Mouse (Mus musculus) urinary bladder, postnatal 25 days (tissue): ENCODE results near the gene Ucp3.

ENCODE experiments used
- DNase-seq: peaks from one replicate; pipeline ENCODE4 v3.0.0; 2022; ENCODE audit warnings: low spot score

Ucp3 gene

DNA sequence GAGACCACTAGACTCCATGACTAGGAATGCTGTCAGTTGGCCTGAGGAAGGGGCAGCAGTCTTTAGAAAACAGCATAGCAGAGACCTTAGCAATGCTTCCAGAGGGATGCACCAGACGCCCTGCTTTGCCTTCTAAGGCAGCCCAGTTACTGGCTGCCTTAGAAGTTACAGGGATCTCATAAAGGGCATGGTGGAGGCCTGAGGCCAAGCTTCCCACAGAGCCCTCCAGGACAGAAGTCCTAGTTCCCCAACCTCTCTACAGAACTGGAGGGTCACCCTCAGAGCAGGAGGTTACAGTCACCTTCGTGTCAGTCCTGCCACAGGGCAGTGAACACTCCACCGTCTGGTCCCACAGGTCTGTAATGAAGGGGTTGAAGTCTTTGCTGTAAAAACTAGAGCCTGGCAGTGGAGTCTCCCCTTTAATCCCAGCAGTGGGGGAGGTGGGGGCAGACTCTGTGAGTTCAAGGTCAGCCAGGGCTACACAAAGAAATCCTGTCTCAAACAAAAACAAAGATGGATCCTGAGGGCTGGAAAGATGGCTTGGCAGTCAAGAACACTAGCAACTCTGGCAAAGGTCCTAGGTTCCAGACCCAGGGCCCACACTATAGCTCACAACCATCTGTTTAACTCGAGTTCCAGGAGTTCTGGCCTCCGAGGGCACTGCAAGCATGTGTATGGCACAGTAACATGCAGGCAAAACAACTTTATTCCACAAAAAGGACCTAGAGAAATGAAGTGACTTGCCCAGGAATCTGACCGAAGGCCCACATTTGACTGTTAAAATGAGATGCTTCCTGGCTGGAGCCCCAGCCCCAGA is 28.4 kb downstream of the Ucp3 start:
- no peak for DNase-seq

DNA sequence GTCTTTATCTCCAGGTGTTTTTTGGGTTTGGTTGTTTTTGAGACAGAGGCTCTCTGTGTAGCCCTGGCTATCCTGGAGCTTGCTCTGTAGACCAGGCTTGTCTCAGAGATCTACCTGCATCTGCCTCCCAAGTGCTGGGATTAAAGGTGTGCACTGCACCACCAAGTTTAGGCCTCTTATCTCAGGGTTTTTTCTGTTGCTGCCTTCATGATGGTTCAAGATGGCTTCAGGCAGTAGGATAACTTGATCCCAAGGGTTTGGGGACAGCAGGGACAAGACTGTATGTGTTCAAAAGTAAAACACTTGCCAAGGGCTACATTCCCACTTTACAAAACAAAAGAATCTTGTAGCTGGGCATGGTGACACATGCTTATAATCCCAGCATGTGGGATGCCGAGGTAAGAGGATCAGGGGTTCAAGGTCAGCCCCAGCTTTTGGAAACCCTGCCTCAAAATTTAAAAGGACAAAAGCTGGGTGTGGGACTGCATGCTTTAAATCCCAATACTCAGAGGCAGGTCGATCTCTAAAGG is 29.1 kb downstream of the Ucp3 start:
- DNase-seq = no peak

DNA sequence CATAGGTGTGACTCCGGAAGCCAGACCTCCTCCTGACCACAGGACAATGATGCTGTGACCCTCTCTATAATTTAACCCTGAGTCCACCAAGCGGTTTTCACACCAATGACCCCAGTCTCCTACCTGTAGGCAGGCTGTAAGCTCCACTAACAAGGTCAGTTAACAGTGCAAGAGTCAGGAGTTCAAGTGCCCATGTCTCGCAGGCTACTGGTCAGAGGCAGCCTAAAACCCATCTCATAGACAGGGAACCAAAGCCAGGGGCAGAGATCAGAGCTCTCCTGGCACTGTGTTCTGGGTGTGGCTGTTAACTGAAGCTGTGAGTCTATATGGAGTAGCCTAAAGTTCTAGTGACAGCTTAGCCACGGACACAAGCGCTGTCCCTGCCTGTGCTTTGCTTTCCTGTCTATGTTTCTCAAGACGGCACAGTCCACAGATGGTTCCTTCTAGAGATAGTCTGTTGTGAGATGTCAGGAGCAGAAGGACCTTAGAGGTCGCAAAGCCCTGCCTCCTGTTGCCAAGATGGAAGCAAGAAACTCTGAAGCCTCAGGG is 29.7 kb downstream of the Ucp3 start:
- no peak for DNase-seq

DNA sequence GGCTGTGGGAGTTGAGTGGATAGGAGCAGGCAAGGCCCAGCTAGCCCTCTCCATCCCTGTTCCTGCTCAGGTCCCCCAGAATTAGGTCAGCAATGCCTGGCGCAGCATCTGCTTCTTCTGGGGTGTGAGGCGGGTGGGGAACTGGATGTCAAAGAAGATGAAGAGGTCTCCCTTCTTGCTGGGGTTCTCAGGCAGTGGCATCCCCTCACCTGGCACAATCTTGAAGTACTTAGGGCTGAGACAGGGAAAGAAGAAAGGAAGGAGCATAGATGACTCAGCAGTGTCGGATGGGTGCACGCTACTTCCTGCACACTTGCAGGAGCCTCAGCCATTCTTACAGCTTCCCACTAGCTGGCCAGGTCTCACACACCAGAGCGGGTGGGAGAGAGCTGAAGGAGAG is 30.3 kb downstream of the Ucp3 start:
- DNase-seq = no peak

DNA sequence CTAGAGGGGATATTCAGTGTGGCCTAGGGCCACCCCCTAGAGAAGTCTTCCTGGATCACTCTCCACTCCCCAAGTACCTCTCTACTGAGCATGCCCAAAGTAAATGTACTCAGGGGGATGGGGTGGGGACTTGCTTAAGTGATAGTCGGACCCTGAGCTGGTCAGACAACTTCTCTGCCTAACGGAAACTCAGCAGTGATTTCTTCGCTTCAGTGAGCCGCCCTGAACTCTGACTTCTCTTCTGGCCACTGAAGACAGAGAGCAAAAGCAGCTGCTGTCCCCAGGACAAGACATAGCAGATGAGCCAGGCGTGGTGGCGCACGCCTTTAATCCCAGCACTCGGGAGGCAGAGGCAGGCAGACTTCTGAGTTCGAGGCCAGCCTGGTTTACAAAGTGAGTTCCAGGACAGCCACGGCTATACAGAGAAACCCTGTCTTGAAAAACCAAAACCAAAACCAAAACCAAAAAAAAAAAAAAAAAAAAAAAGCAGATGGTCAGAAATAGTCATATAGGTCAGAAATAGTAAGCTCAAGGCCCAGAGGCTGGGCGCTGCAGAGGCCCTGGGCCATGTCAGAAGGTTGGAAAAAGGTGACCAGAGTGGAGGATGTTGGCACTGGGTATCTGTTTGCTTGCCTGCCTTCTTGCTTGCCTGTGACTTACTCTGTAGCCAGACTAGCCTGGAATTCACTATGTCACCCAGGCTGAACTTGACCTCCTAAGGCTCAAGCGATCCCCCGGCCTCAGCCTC is 32.1 kb downstream of the Ucp3 start:
- no peak for DNase-seq

DNA sequence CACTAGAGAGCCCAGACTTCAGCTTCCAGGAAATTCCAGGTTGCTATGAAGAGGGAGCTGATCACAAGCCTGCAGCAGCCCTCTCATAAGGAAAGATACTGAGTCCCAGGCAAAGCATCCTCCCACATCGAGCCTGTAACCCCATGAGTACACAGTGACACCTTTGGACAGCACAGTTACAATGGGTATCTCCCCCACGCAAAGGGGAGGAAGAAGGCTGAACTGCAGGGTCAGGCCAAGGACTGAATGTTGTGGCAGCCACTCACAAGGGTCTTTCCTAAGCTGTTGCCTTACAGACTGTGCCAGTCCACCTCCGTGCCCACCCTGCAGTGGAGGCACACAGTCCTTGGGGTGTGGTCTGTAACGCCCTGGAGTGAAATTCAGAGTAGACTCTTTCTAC is 33.7 kb downstream of the Ucp3 start:
- no peak for DNase-seq

DNA sequence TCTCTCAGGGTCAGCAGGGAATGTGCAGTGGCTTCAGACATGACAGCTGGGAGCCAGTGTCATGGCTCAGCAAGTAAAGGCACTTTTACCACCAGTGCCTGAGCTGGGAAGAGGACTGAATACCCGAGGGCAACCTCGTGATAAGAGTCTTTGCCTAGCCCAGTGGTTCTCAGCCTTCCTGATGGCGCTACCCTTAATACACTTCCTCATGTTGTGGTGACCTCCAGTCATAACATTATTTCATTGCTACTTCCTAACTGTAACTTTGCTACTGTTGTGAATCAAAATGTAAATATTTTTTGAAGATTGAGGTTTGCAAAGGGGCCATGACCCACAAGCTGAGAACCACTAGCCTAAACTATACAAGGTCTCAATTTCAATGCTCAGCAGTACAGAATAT is 35.9 kb downstream of the Ucp3 start:
- DNase-seq = no peak

DNA sequence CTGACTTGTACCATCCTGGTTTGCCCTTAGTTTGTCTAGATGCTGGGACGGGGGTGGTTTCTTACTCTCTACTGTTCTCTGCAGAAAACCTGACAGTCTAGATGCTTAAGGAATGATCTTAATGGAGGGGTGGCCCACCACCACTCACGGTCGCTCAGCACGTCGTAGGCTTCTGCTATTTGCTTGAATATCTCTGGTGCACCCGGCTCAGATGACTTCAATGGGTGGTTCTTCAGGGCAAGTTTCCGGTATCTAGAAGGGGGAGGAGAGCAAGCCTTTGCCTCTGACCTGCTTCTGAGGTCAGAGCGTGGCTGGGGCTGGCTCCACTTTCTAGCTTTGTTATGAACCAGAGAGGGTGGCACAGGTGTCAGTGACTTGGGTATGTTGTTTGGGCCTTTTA is 38.8 kb downstream of the Ucp3 start:
- no peak for DNase-seq

DNA sequence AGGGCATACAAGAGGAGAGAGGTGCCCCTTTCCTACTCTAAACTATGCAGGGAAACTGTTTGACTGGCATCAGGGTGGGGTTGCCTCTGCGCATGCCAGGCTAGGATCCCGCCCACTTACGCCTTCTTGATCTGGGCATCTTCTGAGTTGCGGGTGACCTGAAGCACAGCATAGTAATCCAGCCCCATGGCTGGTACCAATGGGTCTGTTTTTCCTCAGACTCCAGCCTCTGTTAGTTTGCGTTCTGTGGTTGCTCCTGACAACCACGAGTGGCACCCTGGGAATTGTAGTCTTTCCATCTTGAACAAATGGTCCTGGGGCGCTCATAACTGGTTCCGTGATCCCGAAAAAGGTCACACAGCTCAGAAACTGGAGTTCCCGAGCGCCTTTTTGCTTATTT is 41.8 kb downstream of the Ucp3 start, which contains the start of gene Dnajb13:
Gene Dnajb13, minus strand, starts transcription at position 388 of the 400 bp plus-strand sequence.
- DNase-seq = no peak

DNA sequence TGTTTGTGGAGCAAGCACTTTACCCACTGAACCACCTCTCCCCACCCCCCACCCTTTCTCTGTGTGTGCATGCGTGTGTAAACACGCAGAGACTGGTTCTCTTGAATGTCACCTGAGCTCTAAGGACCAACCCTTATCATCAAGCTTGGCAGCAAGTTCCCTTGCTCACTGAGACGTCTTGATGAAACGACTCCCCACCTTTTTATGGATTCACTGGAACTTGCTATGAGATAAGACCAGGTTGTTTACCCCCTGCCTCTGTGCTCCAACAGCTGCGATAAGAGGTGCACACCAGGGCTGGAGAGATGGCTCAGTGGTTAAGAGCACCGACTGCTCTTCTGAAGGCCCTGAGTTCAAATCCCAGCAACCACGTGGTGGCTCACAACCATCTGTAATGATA is 47.4 kb downstream of the Ucp3 start:
- DNase-seq = no peak

DNA sequence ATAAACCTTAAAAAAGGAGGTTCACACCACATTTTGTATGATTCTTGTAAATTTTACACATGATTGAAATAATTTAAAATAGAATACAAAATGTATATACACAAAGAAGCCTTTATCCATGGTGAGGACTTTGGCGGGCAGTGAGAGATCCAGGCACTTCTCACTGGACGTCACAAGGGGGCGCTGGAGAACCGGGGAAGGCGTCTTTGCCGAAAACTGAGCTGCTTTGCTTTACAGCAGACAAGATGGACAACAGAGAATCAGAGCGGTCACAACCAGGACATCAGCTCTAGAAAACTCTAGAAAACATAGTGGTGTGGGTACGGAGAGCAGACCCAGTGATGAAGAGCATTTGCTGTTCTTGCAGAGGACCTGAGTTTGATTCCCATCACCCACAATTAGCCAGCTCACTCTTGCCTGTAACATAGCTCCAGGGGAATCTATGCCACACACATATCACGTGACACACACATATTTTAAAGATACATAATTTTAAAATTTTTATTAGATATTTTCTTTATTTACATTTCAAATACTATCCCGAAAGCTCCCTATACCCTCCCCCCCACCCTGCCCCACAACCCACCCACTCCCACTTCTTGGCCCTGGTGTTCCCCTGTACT is 48.0 kb downstream of the Ucp3 start:
- peak; percentile 91 for DNase-seq

DNA sequence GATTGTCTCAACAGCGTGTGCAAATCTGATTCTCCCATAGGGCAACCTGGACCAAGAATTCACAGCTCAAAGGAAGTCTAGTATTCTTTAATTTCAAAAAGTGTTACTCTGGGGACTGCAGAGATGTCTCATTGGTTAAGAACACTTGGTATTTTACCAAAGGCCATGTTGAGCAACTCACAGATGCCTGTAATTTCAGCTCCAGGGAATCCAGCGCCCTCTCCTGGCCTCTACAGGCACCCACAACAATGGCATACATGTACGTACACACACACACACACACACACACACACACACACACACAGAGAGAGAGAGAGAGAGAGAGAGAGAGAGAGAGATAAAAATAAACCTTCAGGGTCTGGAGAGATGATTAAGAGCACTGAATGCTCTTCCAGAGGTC is 49.4 kb downstream of the Ucp3 start:
- DNase-seq = no peak

DNA sequence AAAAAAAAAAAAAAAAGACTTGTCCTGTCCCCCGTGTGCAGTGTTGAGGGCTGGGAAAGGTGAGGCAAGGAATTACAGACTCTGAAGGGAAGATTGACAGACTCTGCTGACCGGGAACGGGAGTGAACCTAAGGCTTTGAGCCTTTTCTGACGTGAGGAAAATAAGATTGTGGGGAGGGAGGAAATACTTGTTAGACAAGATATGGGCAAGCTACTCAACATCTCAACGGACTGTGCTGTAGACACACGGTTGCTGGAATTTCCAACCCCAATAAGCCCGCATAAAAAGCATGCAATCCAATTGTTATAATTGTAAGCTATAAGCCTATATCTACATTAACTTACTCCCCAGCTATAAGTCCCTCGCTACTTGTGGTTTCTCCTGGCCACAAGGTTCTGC is 51.9 kb downstream of the Ucp3 start:
- DNase-seq = no peak

DNA sequence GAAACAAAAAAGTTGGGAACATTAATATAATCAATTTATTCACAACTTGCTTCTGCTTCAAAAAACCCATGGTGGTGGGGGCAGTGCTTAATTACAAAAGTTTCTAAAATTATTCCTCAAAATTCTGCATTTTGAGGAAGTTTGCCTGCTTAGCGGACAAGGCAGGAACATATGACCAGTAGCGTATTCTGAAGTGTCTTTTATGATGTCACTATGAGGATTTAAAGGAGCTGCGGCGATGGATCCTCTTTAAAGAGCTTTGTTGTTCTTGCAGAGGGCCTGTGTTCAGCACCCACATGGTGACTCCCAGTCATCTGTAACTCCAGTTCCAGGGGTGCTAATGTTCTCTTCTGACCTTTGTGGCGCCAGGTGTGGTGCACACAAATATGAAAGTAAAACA is 58.0 kb downstream of the Ucp3 start:
- no peak for DNase-seq

DNA sequence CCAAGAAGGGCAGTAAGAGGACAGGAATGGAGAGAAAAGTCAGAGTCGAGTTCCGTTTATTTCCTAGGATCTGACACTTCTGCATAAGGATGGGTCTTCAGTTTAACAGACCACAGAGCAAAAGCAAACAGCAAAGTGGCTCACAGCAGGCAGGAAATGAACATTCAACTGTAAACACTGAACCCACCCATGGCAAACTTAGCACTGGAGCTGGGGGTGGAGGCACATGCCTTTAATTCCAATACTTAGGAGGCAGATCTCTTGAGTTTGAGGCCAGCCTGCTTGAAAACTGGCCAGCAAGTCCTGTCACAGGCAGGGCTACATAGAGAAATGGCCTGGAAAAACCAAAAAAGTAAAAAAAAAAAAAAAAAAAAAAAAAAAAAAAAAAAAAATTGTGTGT is 60.7 kb downstream of the Ucp3 start:
- no peak for DNase-seq

DNA sequence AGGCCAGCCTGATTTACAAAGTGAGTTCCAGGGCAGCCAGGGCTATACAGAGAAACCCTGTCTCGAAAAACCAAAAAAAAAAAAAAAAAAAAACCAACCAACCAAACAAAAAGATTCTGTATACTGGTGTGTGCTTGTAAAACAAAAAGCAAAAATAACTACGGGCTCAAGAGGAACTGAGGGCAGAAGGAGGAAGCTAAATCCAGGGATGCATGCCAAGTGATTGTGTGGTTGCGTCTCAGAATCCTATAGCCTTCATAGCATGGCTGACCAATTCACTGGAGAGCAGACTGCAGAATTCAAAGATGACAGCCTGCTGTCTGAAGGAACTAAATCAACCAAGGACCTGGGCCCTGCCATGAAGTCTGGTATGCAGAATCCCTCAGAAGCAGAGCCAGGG is 61.4 kb downstream of the Ucp3 start:
- no peak for DNase-seq

DNA sequence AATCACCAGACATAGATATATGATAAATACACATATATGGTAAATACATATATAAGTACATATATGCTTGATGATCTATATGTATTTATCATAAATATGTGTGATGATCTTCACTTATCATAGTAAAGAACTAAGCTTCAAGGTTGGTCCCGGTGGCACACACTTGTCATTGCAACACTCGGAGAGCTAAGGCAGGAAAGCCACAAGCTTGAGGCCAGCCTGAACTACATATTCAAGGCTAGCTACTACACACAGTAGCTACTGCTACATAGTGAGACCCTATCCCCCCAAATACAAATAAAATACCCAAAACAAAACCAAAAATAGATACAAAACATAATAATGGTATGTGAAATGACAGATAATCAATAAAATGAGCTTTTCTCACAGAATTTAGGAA is 63.0 kb downstream of the Ucp3 start:
- no peak for DNase-seq
